Mouse (Mus musculus): Measurements from ENCODE around the gene Sdk1.

- TF ChIP-seq CTCF (IDR thresholded peaks at IDR 0.05) (peak; percentile 88), POLR2A (IDR thresholded peaks at IDR 0.05; ENCODE audit: insufficient read depth, low read depth, low read length) (no peak)
These were observed at the start of gene Sdk1 for GRCm38 (mm10) chr5:141240841-141241543.

Measured in heart, adult 2 months (tissue).